Mouse (Mus musculus): ENCODE measurements at regions not wholly inside any gene's neighbourhood (a gene's known extent, or its start where the extent isn't known, plus 50 kb on each side); places are given as distances from the start of the nearest gene placed in this dataset.

- H3K4me3 ChIP-seq (replicated peaks; ENCODE audit: control insufficient read depth, low read depth, low read length), result no peak overlapping the region
- H3K4me1 ChIP-seq (ENCODE audit: control insufficient read depth, insufficient read depth, low read length), result no peaks in the 10 kb centered on the region
- no peak overlapping the region for H3K27ac ChIP-seq (ENCODE audit: control insufficient read depth, insufficient read depth, low read depth, low read length, poor library complexity)
- 69% methylated on average over 19 of the region's 19 CpGs for WGBS
- TF ChIP-seq POLR2A (IDR thresholded peaks at IDR 0.05; ENCODE audit: borderline replicate concordance, control insufficient read depth, low read depth, low read length), result no peak
- TF ChIP-seq CTCF (IDR thresholded peaks at IDR 0.05; ENCODE audit: control insufficient read depth, insufficient read depth, low read length), result no peak
Observed at GRCm38 (mm10) chr8:92469141-92470000, 111.9 kb downstream of the Irx5 start.

GRCm38 (mm10) chr8:92472257-92472656 is 114.8 kb downstream of the Irx5 start:
- no peaks in the 10 kb centered on the region for H3K4me1 ChIP-seq (ENCODE audit: control insufficient read depth, insufficient read depth, low read length)
- 63% methylated on average over 7 of the region's 7 CpGs for WGBS
- H3K27ac ChIP-seq (ENCODE audit: control insufficient read depth, insufficient read depth, low read depth, low read length, poor library complexity), result no peak overlapping the region
- no peak overlapping the region for H3K4me3 ChIP-seq (replicated peaks; ENCODE audit: control insufficient read depth, low read depth, low read length)
- no peak for TF ChIP-seq POLR2A (IDR thresholded peaks at IDR 0.05; ENCODE audit: borderline replicate concordance, control insufficient read depth, low read depth, low read length)
- TF ChIP-seq CTCF (IDR thresholded peaks at IDR 0.05; ENCODE audit: control insufficient read depth, insufficient read depth, low read length), result no peak

DNA sequence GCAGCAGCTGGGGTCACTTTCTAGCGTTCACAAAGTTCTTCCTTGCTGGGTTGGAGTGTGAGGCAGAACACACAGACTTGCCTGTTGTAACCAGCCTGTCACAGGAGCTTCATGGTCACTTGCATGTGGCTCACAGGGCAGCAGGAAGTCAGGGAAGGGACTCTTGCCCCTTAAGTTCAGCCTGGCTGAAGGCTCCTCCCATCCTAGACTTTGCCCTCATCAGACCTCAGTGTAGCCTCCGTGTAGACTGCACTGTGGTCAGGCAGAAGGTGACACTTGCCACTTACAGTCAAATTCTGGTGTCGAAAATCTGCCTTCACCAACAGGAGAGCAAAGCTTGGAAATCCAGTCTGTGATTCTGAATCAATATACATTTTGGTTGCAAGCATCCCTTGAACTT is 115.4 kb downstream of the Irx5 start:
- TF ChIP-seq POLR2A (IDR thresholded peaks at IDR 0.05; ENCODE audit: borderline replicate concordance, control insufficient read depth, low read depth, low read length) (no peak), CTCF (IDR thresholded peaks at IDR 0.05; ENCODE audit: control insufficient read depth, insufficient read depth, low read length) (no peak)
- WGBS, result 64% methylated on average over 3 of the region's 3 CpGs
- no peak overlapping the region for H3K4me3 ChIP-seq (replicated peaks; ENCODE audit: control insufficient read depth, low read depth, low read length)
- no peak overlapping the region for H3K27ac ChIP-seq (ENCODE audit: control insufficient read depth, insufficient read depth, low read depth, low read length, poor library complexity)
- H3K4me1 ChIP-seq (ENCODE audit: control insufficient read depth, insufficient read depth, low read length), result no peaks in the 10 kb centered on the region

- no peak for TF ChIP-seq POLR2A (IDR thresholded peaks at IDR 0.05; ENCODE audit: borderline replicate concordance, control insufficient read depth, low read depth, low read length)
- TF ChIP-seq CTCF (IDR thresholded peaks at IDR 0.05; ENCODE audit: control insufficient read depth, insufficient read depth, low read length), result no peak
- no peaks in the 10 kb centered on the region for H3K4me1 ChIP-seq (ENCODE audit: control insufficient read depth, insufficient read depth, low read length)
- no peak overlapping the region for H3K4me3 ChIP-seq (replicated peaks; ENCODE audit: control insufficient read depth, low read depth, low read length)
- no peak overlapping the region for H3K27ac ChIP-seq (ENCODE audit: control insufficient read depth, insufficient read depth, low read depth, low read length, poor library complexity)
- 72% methylated on average over 5 of the region's 5 CpGs for WGBS
Observed at GRCm38 (mm10) chr8:92482393-92482792, 125.0 kb downstream of the Irx5 start.

GRCm38 (mm10) chr8:92483055-92483765 is 125.8 kb downstream of the Irx5 start:
- 43% methylated on average over 8 of the region's 8 CpGs for WGBS
- no peak for TF ChIP-seq CTCF (IDR thresholded peaks at IDR 0.05; ENCODE audit: control insufficient read depth, insufficient read depth, low read length)
- no peak for TF ChIP-seq POLR2A (IDR thresholded peaks at IDR 0.05; ENCODE audit: borderline replicate concordance, control insufficient read depth, low read depth, low read length)
- no peak overlapping the region for H3K4me3 ChIP-seq (replicated peaks; ENCODE audit: control insufficient read depth, low read depth, low read length)
- H3K4me1 ChIP-seq (ENCODE audit: control insufficient read depth, insufficient read depth, low read length), result no peaks in the 10 kb centered on the region
- no peak overlapping the region for H3K27ac ChIP-seq (ENCODE audit: control insufficient read depth, insufficient read depth, low read depth, low read length, poor library complexity)

GRCm38 (mm10) chr8:92488526-92489159 is 131.2 kb downstream of the Irx5 start:
- H3K27ac ChIP-seq (ENCODE audit: control insufficient read depth, insufficient read depth, low read depth, low read length, poor library complexity), result no peak overlapping the region
- TF ChIP-seq CTCF (IDR thresholded peaks at IDR 0.05; ENCODE audit: control insufficient read depth, insufficient read depth, low read length) (no peak), POLR2A (IDR thresholded peaks at IDR 0.05; ENCODE audit: borderline replicate concordance, control insufficient read depth, low read depth, low read length) (no peak)
- no peak overlapping the region for H3K4me3 ChIP-seq (replicated peaks; ENCODE audit: control insufficient read depth, low read depth, low read length)
- WGBS, result 76% methylated on average over 8 of the region's 8 CpGs
- H3K4me1 ChIP-seq (ENCODE audit: control insufficient read depth, insufficient read depth, low read length), result no peaks in the 10 kb centered on the region

GRCm38 (mm10) chr8:92491533-92491932 is 134.1 kb downstream of the Irx5 start:
- no peak for TF ChIP-seq CTCF (IDR thresholded peaks at IDR 0.05; ENCODE audit: control insufficient read depth, insufficient read depth, low read length)
- TF ChIP-seq POLR2A (IDR thresholded peaks at IDR 0.05; ENCODE audit: borderline replicate concordance, control insufficient read depth, low read depth, low read length), result no peak
- H3K4me3 ChIP-seq (replicated peaks; ENCODE audit: control insufficient read depth, low read depth, low read length), result no peak overlapping the region
- 80% methylated on average over 5 of the region's 5 CpGs for WGBS
- no peak overlapping the region for H3K27ac ChIP-seq (ENCODE audit: control insufficient read depth, insufficient read depth, low read depth, low read length, poor library complexity)
- H3K4me1 ChIP-seq (ENCODE audit: control insufficient read depth, insufficient read depth, low read length), result no peaks in the 10 kb centered on the region

GRCm38 (mm10) chr8:92493403-92493802 is 136.0 kb downstream of the Irx5 start:
- Histone ChIP-seq H3K27ac (ENCODE audit: control insufficient read depth, insufficient read depth, low read depth, low read length, poor library complexity) (no peak overlapping the region), H3K4me1 (ENCODE audit: control insufficient read depth, insufficient read depth, low read length) (no peaks in the 10 kb centered on the region), H3K4me3 (replicated peaks; ENCODE audit: control insufficient read depth, low read depth, low read length) (no peak overlapping the region)
- WGBS, result 68% methylated on average over 4 of the region's 4 CpGs
- TF ChIP-seq CTCF (IDR thresholded peaks at IDR 0.05; ENCODE audit: control insufficient read depth, insufficient read depth, low read length) (no peak), POLR2A (IDR thresholded peaks at IDR 0.05; ENCODE audit: borderline replicate concordance, control insufficient read depth, low read depth, low read length) (no peak)
